Mouse (Mus musculus) spleen, adult 2 months (tissue): Measurements from ENCODE around the gene Diablo.

Experiments used
- CTCF ChIP-seq: fragments of 200-500 bp; IDR thresholded peaks from 2 replicates; pipeline ENCODE4 v1.5.1; 2011; ENCODE audit warnings: mild to moderate bottlenecking, inconsistent platforms; ENCODE audit not compliant: insufficient read depth, insufficient read length, insufficient replicate concordance; ENCODE audit errors: extremely low read depth
- POLR2A ChIP-seq: fragments of 200-500 bp; IDR thresholded peaks from 2 replicates; pipeline ENCODE4 v1.6.1; 2011; ENCODE audit warnings: low read depth, low read length, inconsistent platforms

DNA sequence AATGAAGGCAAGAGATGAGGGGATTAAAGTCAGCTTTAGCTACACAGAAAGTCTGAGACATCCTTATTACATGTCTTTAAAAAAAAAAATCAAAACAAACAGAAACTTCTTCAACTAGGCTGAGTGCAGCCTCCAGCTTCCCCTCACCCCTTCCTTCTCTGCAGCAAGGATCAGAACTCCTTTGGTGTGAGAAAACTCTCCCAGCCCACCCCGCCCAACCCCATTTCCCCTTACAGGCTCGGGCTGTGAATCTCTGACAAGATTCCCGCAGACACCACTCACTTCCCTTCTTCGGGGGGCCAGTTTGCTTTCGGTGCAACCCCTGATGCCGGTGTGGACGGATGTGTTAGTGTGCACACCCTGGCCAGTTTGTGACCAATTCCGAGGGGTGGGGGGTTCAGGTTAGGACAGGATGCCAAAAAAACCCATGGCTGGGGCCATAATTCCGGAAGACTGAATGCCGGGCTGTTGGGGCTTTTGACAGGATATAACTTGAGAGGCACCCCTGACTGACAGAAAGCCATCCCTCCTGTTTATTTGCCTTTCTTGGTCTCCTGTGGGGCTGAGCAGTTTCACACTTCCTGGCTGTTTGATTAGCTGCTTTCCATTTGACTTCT lies 53.1 kb downstream of the Diablo start:
- TF ChIP-seq CTCF, result no peak
- TF ChIP-seq POLR2A, result no peak
